Mouse (Mus musculus) CH12.LX (cell line): Measurements from ENCODE around the gene Cacna1c. TPM values are rescaled to one million over a fixed set of nuclear protein-coding genes. Genes with fewer than 3 reads are reported as not detected.

ENCODE experiments used
- SIN3A ChIP-seq: IDR thresholded peaks from 2 replicates; pipeline ENCODE4 v1.6.1; 2012; ENCODE audit warnings: low read length, improper control_type of control experiment, inconsistent platforms
- polyA plus RNA-seq: library from polyadenylated mRNA; unstranded; fragments of >175 nt; gene quantifications from 2 replicates; pipeline ENCODE4 v1.2.1, GENCODE M21; 2012; ENCODE audit warnings: low read depth; ENCODE audit not compliant: insufficient read length
- total RNA-seq, 2 experiments: library from RNA; depleted of rRNA; stranded (reverse); fragments of 300-350 nt in 1 of 2; fragments of >200 nt in 1 of 2; gene quantifications; 2 replicates each; pipeline ENCODE4 v1.2.3; 2012 to 2014

Cacna1c gene
- total and polyA plus RNA-seq, 3 experiments = 0.04 TPM; not detected in 2

DNA sequence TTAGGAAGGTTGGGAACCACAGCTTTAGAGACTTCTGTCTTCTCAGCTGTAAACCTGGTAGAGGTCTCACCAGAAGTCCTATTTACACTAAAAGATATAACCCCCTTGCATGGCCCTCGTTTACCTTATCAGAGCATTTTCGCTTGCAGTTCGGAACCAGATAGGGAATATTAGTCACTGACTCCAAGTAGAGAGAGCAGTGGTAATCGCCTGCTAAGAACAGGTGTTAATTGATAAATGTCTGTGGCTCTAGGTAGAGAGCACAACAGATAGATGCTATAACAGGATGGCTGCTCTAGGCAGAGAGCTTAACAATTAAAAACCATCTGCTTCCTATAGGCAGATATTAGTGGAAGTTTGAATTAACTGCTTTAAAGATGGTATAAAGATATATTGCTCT, 657.6 kb downstream of the Cacna1c start (continued):
- no peak for TF ChIP-seq SIN3A

Other genes with a start within 250 kb of the Cacna1c start
- 1.8 and 2.2 TPM in 2 replicates for gene Dcp1b, start 21.2 kb downstream of the Cacna1c start, total RNA-seq (2012; rRNA removed)
- gene Dcp1b, start 21.2 kb downstream of the Cacna1c start, total RNA-seq (2014; rRNA removed) = 1.6 TPM in 2 replicates
- 2.5 and 2.7 TPM in 2 replicates for gene Dcp1b, start 21.2 kb downstream of the Cacna1c start, polyA plus RNA-seq
- gene Cacna2d4, start 40.1 kb upstream of the Cacna1c start, total RNA-seq (2012; rRNA removed) = 0.08 and 0.25 TPM in 2 replicates
- gene Cacna2d4, start 40.1 kb upstream of the Cacna1c start, total RNA-seq (2014; rRNA removed) = 0.28 and 0.44 TPM in 2 replicates
- gene Cacna2d4, start 40.1 kb upstream of the Cacna1c start, polyA plus RNA-seq = 0.49 and 0.64 TPM in 2 replicates
- gene Lrtm2, start 134.3 kb upstream of the Cacna1c start, total RNA-seq (2012; rRNA removed) = not detected in 2 replicates
- not detected in 2 replicates for gene Lrtm2, start 134.3 kb upstream of the Cacna1c start, total RNA-seq (2014; rRNA removed)
- gene Lrtm2, start 134.3 kb upstream of the Cacna1c start, polyA plus RNA-seq = not detected in 2 replicates
- 40.3 and 43.4 TPM in 2 replicates for gene Adipor2, start 221.3 kb upstream of the Cacna1c start, total RNA-seq (2012; rRNA removed)
- 40.0 and 43.5 TPM in 2 replicates for gene Adipor2, start 221.3 kb upstream of the Cacna1c start, total RNA-seq (2014; rRNA removed)
- gene Adipor2, start 221.3 kb upstream of the Cacna1c start, polyA plus RNA-seq = 27.5 and 29.8 TPM in 2 replicates